Comparison of ENCODE assay signal across 5 mouse cellular contexts in genomic region chrX:42006573-42007226, GRCm38 (mm10). TPM values are rescaled to one million over a fixed set of nuclear protein-coding genes. Genes with fewer than 3 reads are reported as not detected.
DNase-seq lines count a peak whose midpoint lies in the region; ATAC-seq and TF ChIP-seq lines count a peak whose summit lies in the region.
"Not testable (repeated sequence)": the region's sequence is repeated elsewhere in the genome, so short reads cannot be mapped to it uniquely, and the experiment has no call there.

No protein-coding gene starts in this region.

- not testable (repeated sequence) for H3K4me2 ChIP-seq in liver, embryonic 12.5 days; liver, embryonic 14.5 days (ENCODE audit: low read depth); liver, embryonic 16.5 days (ENCODE audit: low read depth, low read length)

- not testable (repeated sequence) for H3K9me3 ChIP-seq in liver, embryonic 12.5 days (replicated peaks); liver, embryonic 14.5 days (ENCODE audit: control insufficient read depth, low read length); liver, embryonic 16.5 days (replicated peaks; ENCODE audit: control insufficient read depth, low read length)

- not testable (repeated sequence) for TF ChIP-seq CTCF in liver, embryonic 14.5 days (IDR thresholded peaks at IDR 0.05; ENCODE audit: low read depth)

- H3K36me3 ChIP-seq in liver, embryonic 12.5 days; liver, embryonic 14.5 days (replicated peaks; ENCODE audit: control insufficient read depth, insufficient read depth, low read depth); liver, embryonic 16.5 days (ENCODE audit: control insufficient read depth, insufficient read depth): not testable (repeated sequence)

- H3K27ac ChIP-seq in liver, embryonic 12.5 days; liver, embryonic 14.5 days; liver, embryonic 16.5 days (ENCODE audit: low read length): not testable (repeated sequence)

- H3K9ac ChIP-seq in liver, embryonic 12.5 days; liver, embryonic 14.5 days (replicated peaks); liver, embryonic 16.5 days (ENCODE audit: low read depth, low read length): not testable (repeated sequence)

- not testable (repeated sequence) for H3K4me3 ChIP-seq in liver, embryonic 12.5 days; liver, embryonic 14.5 days (ENCODE audit: insufficient read depth in 1 of 2, low read depth in 2 of 2, low read length in 2 of 2); liver, embryonic 16.5 days (ENCODE audit: low read depth, low read length)

- WGBS in liver, embryonic 12.5 days (ENCODE audit: insufficient replicate concordance), result 40% methylated on average over 1 of the region's 3 CpGs
- WGBS in liver, embryonic 14.5 days (ENCODE audit: insufficient replicate concordance), result no CpG with 5 or more reads among the region's 3 CpGs
- no CpG with 5 or more reads among the region's 3 CpGs for WGBS in liver, embryonic 16.5 days (ENCODE audit: insufficient replicate concordance)

- not testable (repeated sequence) for DNase-seq in liver, embryonic 14.5 days (ENCODE audit: low read depth in 3 of 3, low spot score in 3 of 3)

- not testable (repeated sequence) for H3K27me3 ChIP-seq in liver, embryonic 12.5 days (replicated peaks); liver, embryonic 14.5 days (ENCODE audit: control insufficient read depth, insufficient read depth, low read length); liver, embryonic 16.5 days (ENCODE audit: control insufficient read depth, insufficient read depth, low read depth, low read length)

- not testable (repeated sequence) for TF ChIP-seq EP300 in liver, embryonic 14.5 days (IDR thresholded peaks at IDR 0.05; ENCODE audit: low read depth)

- H3K4me1 ChIP-seq in liver, embryonic 12.5 days; liver, embryonic 14.5 days (replicated peaks; ENCODE audit: control insufficient read depth in 2 of 2, insufficient read depth in 2 of 2, low read length in 1 of 2); liver, embryonic 16.5 days (ENCODE audit: control insufficient read depth, low read depth, low read length): not testable (repeated sequence)

- ATAC-seq in erythroid progenitor cell, adult 5-6 weeks (replicated peaks; ENCODE audit: low FRiP score, poor library complexity, severe bottlenecking), result peak; percentile 82
- ATAC-seq in liver, embryonic 12.5 days, result peak; percentile 84
- peak; percentile 82 for ATAC-seq in liver, embryonic 14.5 days (ENCODE audit: insufficient read depth)
- ATAC-seq in liver, embryonic 16.5 days (ENCODE audit: low read depth), result peak; percentile 82
- ATAC-seq in megakaryocyte-erythroid progenitor cell, adult 5-6 weeks (replicated peaks; ENCODE audit: low FRiP score, low TSS enrichment, poor library complexity, severe bottlenecking), result 0 out of 2 replicates have a peak, but pooled peaks have one; percentile 37

RNA-seq across cellular contexts. Expression of gene Xiap, which starts 52.8 kb away (rescaled TPM):
- total RNA-seq in erythroid progenitor cell, adult 5-6 weeks (2015; ENCODE audit: low replicate concordance), result 57.7 and 93.9 TPM in 2 replicates
- total RNA-seq in erythroid progenitor cell, adult 5-6 weeks (2017; ENCODE audit: low replicate concordance), result 63.2 and 82.3 TPM in 2 replicates
- 6.6 and 7.9 TPM in 2 replicates for polyA plus RNA-seq in liver, embryonic 12.5 days (2016; fragmentation: Nextera tagmentation; extraction: Ambion mirVana)
- 7.4 and 10.9 TPM in 2 replicates for polyA plus RNA-seq in liver, embryonic 14.5 days (2012; rRNA removed)
- 5.9 and 6.8 TPM in 2 replicates for polyA plus RNA-seq in liver, embryonic 14.5 days (2014; fragmentation: Nextera tagmentation; extraction: Ambion mirVana)
- 6.8 and 6.9 TPM in 2 replicates for polyA plus RNA-seq in liver, embryonic 16.5 days (2015; fragmentation: Nextera tagmentation; extraction: Ambion mirVana)
- total RNA-seq in megakaryocyte-erythroid progenitor cell, adult 5-6 weeks (2014; fragmentation: Nextera tagmentation), result 25.4 and 30.4 TPM in 2 replicates
- total RNA-seq in megakaryocyte-erythroid progenitor cell, adult 5-6 weeks (2017), result 31.5 and 35.6 TPM in 2 replicates
